Mouse (Mus musculus): Measurements from ENCODE around the gene Cavin4. TPM values are rescaled to one million over a fixed set of nuclear protein-coding genes. Genes with fewer than 3 reads are reported as not detected.

Gene Cavin4
- polyA plus RNA-seq, 1 experiment: 119 TPM

DNA sequence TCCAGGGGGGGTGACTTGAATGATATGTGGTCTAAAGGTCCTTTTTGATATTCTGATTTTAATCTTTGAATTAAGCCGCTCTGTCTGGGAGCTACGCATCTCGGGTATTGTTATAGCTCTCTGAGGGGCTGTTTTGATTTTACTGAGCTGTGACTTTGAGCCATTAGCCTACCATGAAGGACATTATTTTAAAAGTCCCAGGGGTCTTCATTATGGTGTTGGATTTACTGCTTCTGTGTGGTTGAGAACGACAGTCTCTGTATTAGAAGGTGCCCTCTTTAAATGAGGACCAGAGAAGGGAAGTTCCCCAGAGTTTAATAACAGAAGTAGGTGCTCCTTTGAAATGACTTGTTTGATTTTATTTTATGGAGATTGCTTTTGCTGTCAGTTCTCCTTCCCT lies 9.2 kb upstream of the Cavin4 start:
- Histone ChIP-seq H3K4me2 (ENCODE audit: low read depth) (no peak overlapping the region), H3K79me2 (ENCODE audit: control insufficient read depth, insufficient read depth) (no peaks in the 10 kb centered on the region), H3K36me3 (ENCODE audit: control insufficient read depth, insufficient read depth) (peaks cover 6% of the 10 kb centered on the region), H3K27me3 (ENCODE audit: control insufficient read depth, insufficient read depth, insufficient read length) (no peaks in the 10 kb centered on the region), H3K4me3 (no peak overlapping the region), H3ac (ENCODE audit: control insufficient read depth, insufficient read length) (no peak overlapping the region)
- TF ChIP-seq TCF12 (IDR thresholded peaks at IDR 0.05; ENCODE audit: insufficient read depth, poor library complexity, severe bottlenecking): no peak
- no peak for TF ChIP-seq USF1 (IDR thresholded peaks at IDR 0.05; ENCODE audit: low read depth)
- TF ChIP-seq E2F4 (IDR thresholded peaks at IDR 0.05; ENCODE audit: insufficient read depth): no peak
- no peak for TF ChIP-seq CEBPB (IDR thresholded peaks at IDR 0.05; ENCODE audit: insufficient read depth, poor library complexity, severe bottlenecking)
- no peak for TF ChIP-seq MYOG (IDR thresholded peaks at IDR 0.05; ENCODE audit: control insufficient read depth in 1 of 3, insufficient read depth in 1 of 3, insufficient read length in 2 of 3, low read depth in 2 of 3)
- TF ChIP-seq MYOD1 (IDR thresholded peaks at IDR 0.05; ENCODE audit: control insufficient read depth in 1 of 3, insufficient read length in 2 of 3, low read depth in 2 of 3): no peak
- no peak for TF ChIP-seq MAX (IDR thresholded peaks at IDR 0.05; ENCODE audit: low read depth)
- TF ChIP-seq POLR2A (IDR thresholded peaks at IDR 0.05; ENCODE audit: insufficient read length, low read depth): no peak
- TF ChIP-seq POLR2AphosphoS2 (IDR thresholded peaks at IDR 0.05; ENCODE audit: insufficient read length, low read depth): no peak
- TF ChIP-seq REST (IDR thresholded peaks at IDR 0.05; ENCODE audit: insufficient read depth, insufficient read length): no peak
- TF ChIP-seq SRF (IDR thresholded peaks at IDR 0.05; ENCODE audit: control insufficient read depth, insufficient read length, low read depth): no peak

DNA sequence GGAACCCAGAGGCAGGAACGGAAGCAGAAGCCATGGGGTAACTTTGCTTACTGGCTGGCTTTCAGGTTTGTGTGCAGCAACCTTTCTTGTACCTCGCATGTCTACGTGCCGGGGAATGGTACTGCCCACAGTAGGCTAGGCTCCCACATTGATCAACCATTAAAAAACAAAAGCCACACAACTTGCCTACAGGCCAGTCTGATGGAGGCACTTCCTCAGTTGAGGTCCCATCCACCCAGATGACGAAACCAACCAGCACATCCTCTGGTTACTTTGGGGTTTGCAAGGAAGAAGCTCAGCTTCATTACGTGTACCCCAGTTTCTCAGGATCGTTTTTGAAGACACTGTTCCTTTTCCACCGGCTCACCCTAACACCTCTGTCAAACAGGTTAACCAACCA lies 6.8 kb upstream of the Cavin4 start:
- Histone ChIP-seq H3K79me2 (ENCODE audit: control insufficient read depth, insufficient read depth) (no peaks in the 10 kb centered on the region), H3K27me3 (ENCODE audit: control insufficient read depth, insufficient read depth, insufficient read length) (no peaks in the 10 kb centered on the region), H3K4me3 (no peak overlapping the region), H3K4me2 (ENCODE audit: low read depth) (no peak overlapping the region), H3ac (ENCODE audit: control insufficient read depth, insufficient read length) (no peak overlapping the region), H3K36me3 (ENCODE audit: control insufficient read depth, insufficient read depth) (peaks cover 2% of the 10 kb centered on the region)
- TF ChIP-seq TCF3 (IDR thresholded peaks at IDR 0.05; ENCODE audit: insufficient read length, low read depth): no peak
- TF ChIP-seq CEBPB (IDR thresholded peaks at IDR 0.05; ENCODE audit: insufficient read depth, poor library complexity, severe bottlenecking): no peak
- no peak for TF ChIP-seq REST (IDR thresholded peaks at IDR 0.05; ENCODE audit: insufficient read depth, insufficient read length)
- no peak for TF ChIP-seq MYOG (IDR thresholded peaks at IDR 0.05; ENCODE audit: control insufficient read depth in 1 of 3, insufficient read depth in 1 of 3, insufficient read length in 2 of 3, low read depth in 2 of 3)
- TF ChIP-seq MAX (IDR thresholded peaks at IDR 0.05; ENCODE audit: low read depth): no peak
- no peak for TF ChIP-seq TCF12 (IDR thresholded peaks at IDR 0.05; ENCODE audit: insufficient read depth, poor library complexity, severe bottlenecking)
- TF ChIP-seq USF1 (IDR thresholded peaks at IDR 0.05; ENCODE audit: low read depth): no peak
- no peak for TF ChIP-seq MYOD1 (IDR thresholded peaks at IDR 0.05; ENCODE audit: control insufficient read depth in 1 of 3, insufficient read length in 2 of 3, low read depth in 2 of 3)
- TF ChIP-seq E2F4 (IDR thresholded peaks at IDR 0.05; ENCODE audit: insufficient read depth): no peak
- no peak for TF ChIP-seq POLR2A (IDR thresholded peaks at IDR 0.05; ENCODE audit: insufficient read length, low read depth)
- no peak for TF ChIP-seq SRF (IDR thresholded peaks at IDR 0.05; ENCODE audit: control insufficient read depth, insufficient read length, low read depth)
- TF ChIP-seq POLR2AphosphoS2 (IDR thresholded peaks at IDR 0.05; ENCODE audit: insufficient read length, low read depth): no peak

DNA sequence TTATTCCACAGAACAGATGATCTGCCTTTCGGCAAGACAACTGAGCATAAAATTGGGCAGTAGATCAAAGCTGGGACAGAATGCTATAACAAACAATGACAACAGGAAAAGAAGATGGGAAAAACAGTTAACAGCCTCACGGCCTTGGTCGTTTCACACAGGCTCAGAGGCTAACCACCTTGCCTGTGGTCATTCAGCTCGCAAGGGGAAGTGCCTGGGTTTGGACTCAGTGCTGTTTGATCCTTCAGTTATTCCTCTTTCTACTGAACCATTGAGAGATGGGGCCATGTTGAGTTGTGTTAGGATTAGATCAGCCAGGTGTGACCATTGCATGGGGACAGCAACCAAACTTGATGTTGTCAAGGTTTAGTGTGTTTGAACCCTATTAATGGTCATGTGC lies 3.2 kb upstream of the Cavin4 start:
- no peaks in the 10 kb centered on the region for H3K36me3 ChIP-seq (ENCODE audit: control insufficient read depth, insufficient read depth)
- TF ChIP-seq MYOG (IDR thresholded peaks at IDR 0.05; ENCODE audit: control insufficient read depth in 1 of 3, insufficient read depth in 1 of 3, insufficient read length in 2 of 3, low read depth in 2 of 3): no peak
- no peak for TF ChIP-seq TCF12 (IDR thresholded peaks at IDR 0.05; ENCODE audit: insufficient read depth, poor library complexity, severe bottlenecking)
- no peak for TF ChIP-seq POLR2AphosphoS2 (IDR thresholded peaks at IDR 0.05; ENCODE audit: insufficient read length, low read depth)
- TF ChIP-seq TCF3 (IDR thresholded peaks at IDR 0.05; ENCODE audit: insufficient read length, low read depth): no peak
- TF ChIP-seq MAX (IDR thresholded peaks at IDR 0.05; ENCODE audit: low read depth): no peak
- no peak for TF ChIP-seq MYOD1 (IDR thresholded peaks at IDR 0.05; ENCODE audit: control insufficient read depth in 1 of 3, insufficient read length in 2 of 3, low read depth in 2 of 3)
- no peak for TF ChIP-seq USF1 (IDR thresholded peaks at IDR 0.05; ENCODE audit: low read depth)
- no peak for TF ChIP-seq CEBPB (IDR thresholded peaks at IDR 0.05; ENCODE audit: insufficient read depth, poor library complexity, severe bottlenecking)
- TF ChIP-seq E2F4 (IDR thresholded peaks at IDR 0.05; ENCODE audit: insufficient read depth): no peak
- TF ChIP-seq POLR2A (IDR thresholded peaks at IDR 0.05; ENCODE audit: insufficient read length, low read depth): no peak
- no peak for TF ChIP-seq SRF (IDR thresholded peaks at IDR 0.05; ENCODE audit: control insufficient read depth, insufficient read length, low read depth)
- no peak for TF ChIP-seq REST (IDR thresholded peaks at IDR 0.05; ENCODE audit: insufficient read depth, insufficient read length)
- no peak overlapping the region for H3K4me3 ChIP-seq
- H3K79me2 ChIP-seq (ENCODE audit: control insufficient read depth, insufficient read depth): peaks cover 15% of the 10 kb centered on the region
- peak overlapping the region; percentile 28 for H3K4me2 ChIP-seq (ENCODE audit: low read depth)
- no peaks in the 10 kb centered on the region for H3K27me3 ChIP-seq (ENCODE audit: control insufficient read depth, insufficient read depth, insufficient read length)
- H3ac ChIP-seq (ENCODE audit: control insufficient read depth, insufficient read length): no peak overlapping the region

DNA sequence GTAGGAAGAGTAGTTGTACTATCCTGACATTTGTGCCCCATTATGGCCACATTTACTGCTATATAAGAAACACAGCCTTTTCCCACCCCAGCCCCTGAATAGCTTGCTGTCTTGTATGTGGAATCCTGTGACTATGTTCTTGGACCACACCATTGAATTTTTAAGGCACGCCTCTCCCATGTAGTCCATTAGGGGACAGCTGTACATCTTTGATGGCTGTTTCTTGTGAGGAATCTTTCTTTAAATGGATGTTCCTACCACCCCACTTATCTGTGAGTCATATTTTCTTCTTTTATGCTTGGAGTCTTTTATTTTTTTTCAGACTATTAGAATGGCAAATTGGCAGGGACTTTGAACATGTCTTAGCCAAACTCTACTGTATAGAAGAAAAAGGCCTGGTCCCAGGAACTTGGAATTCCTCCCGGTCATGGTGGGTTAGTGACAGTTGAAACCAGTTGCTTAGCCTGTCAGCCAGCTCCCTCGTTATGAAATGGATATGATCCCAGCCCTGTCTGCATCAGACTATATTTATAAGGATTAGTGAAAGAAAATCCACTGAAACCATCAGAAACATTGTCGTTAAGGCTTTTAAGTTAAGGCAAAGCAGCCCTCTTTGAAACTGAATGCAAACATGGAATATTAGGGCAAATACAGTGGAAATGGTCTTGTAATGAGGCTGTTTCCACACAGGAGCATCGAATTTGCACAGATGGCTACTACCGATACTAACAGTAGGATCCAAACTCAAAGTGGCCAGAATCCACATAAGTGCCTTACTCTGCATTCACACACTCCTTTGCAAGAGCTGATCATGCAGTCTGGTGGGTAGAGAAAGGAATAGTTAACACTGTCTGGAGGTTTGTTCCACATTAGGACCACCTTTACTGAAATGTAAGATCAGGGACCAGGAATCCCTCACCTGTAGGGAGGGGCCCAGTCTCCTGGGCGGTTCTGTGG lies 2.4 kb upstream of the Cavin4 start:
- H3K36me3 ChIP-seq (ENCODE audit: control insufficient read depth, insufficient read depth): no peaks in the 10 kb centered on the region
- H3K27me3 ChIP-seq (ENCODE audit: control insufficient read depth, insufficient read depth, insufficient read length): no peaks in the 10 kb centered on the region
- H3K4me2 ChIP-seq (ENCODE audit: low read depth): peak overlapping the region; percentile 60
- peaks cover 23% of the 10 kb centered on the region for H3K79me2 ChIP-seq (ENCODE audit: control insufficient read depth, insufficient read depth)
- no peak overlapping the region for H3ac ChIP-seq (ENCODE audit: control insufficient read depth, insufficient read length)
- TF ChIP-seq USF1 (IDR thresholded peaks at IDR 0.05; ENCODE audit: low read depth) (no peak), POLR2A (IDR thresholded peaks at IDR 0.05; ENCODE audit: insufficient read length, low read depth) (no peak), SRF (IDR thresholded peaks at IDR 0.05; ENCODE audit: control insufficient read depth, insufficient read length, low read depth) (no peak), MYOG (IDR thresholded peaks at IDR 0.05; ENCODE audit: control insufficient read depth in 1 of 3, insufficient read depth in 1 of 3, insufficient read length in 2 of 3, low read depth in 2 of 3) (no peak), MYOD1 (IDR thresholded peaks at IDR 0.05; ENCODE audit: control insufficient read depth in 1 of 3, insufficient read length in 2 of 3, low read depth in 2 of 3) (peak; percentile 30 to 54 (median 45))
- H3K4me3 ChIP-seq: no peak overlapping the region

Data from myocyte (in vitro differentiated cells).